Comparison of ENCODE assay signal across 8 mouse cellular contexts in the genomic region with DNA sequence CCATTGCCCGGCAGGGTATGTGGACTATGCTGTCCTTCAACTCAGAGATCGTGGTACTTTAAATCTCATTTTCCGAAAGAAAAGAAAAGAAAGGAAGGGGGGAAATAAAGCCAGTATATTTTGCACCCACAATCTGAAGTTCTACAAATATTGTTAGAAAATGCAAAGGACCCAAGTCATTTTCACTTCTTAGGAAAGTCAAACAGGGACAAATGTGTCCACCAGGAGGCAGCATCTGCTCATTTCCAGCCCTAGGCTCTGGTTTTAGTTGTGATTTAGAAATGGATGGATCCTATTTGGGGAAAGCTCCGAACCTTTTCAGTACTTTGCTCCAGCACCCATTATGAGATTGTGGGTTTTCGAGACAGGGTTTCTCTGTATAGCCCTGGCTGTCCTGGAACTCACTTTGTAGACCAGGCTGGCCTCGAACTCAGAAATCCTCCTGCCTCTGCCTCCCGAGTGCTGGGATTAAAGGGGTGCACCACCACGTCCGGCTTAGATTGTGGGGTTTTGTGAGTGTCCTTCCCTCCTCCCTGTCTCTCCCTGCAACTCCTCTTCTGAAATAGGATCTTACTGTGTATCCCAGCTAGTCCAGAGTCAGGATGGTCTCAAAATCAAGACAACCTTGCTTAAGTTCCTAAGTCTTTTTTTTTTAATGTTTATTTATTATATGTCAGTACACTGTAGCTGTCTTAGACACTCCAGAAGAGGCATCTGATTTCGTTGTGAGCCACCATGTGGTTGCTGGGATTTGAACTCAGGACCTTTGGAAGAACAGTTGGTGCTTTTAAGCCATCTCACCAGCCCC. TPM values are rescaled to one million over a fixed set of nuclear protein-coding genes. Genes with fewer than 3 reads are reported as not detected.
DNase-seq lines count a peak whose midpoint lies in the region; ATAC-seq lines count a peak whose summit lies in the region.

No protein-coding gene starts in this region.

- peak; percentile 71 for DNase-seq in layer of hippocampus, adult 11-12 months (ENCODE audit: low spot score)
- DNase-seq in layer of hippocampus, adult 9-10 months (ENCODE audit: low spot score): no peak
- peak; percentile 74 for DNase-seq in c-Kit-negative CD71-positive TER-119-positive erythroid progenitor cells, embryonic 14.5 days (ENCODE audit: low read depth, low spot score)
- peak; percentile 81 for DNase-seq in hindbrain, embryonic 14.5 days (ENCODE audit: low spot score)
- DNase-seq in limb, embryonic 11.5 days (ENCODE audit: low spot score): peak; percentile 83
- DNase-seq in spleen, postnatal 4 days (ENCODE audit: low spot score in 2 of 2): peak; percentile 53 to 78

- H3K36me3 ChIP-seq in forebrain, embryonic 13.5 days (ENCODE audit: poor library complexity, severe bottlenecking): no peaks in the 10 kb centered on the region
- no peaks in the 10 kb centered on the region for H3K36me3 ChIP-seq in hindbrain, embryonic 14.5 days (replicated peaks; ENCODE audit: control insufficient read depth, insufficient read depth)
- no peaks in the 10 kb centered on the region for H3K36me3 ChIP-seq in limb, embryonic 11.5 days (ENCODE audit: control insufficient read depth, insufficient read depth, low read length)
- no peaks in the 10 kb centered on the region for H3K36me3 ChIP-seq in midbrain, embryonic 12.5 days

- ATAC-seq in forebrain, embryonic 13.5 days: peak; percentile 32; the same call in 1 of the 2 replicates
- ATAC-seq in hindbrain, embryonic 14.5 days (ENCODE audit: low FRiP score): no peak; the same call in 1 of the 2 replicates
- ATAC-seq in limb, embryonic 11.5 days (ENCODE audit: insufficient number of reproducible peaks, low FRiP score, low TSS enrichment, low read depth): no peak
- ATAC-seq in midbrain, embryonic 12.5 days (ENCODE audit: low FRiP score, low read depth): no peak

- H3K9ac ChIP-seq in forebrain, embryonic 13.5 days: no peak overlapping the region
- H3K9ac ChIP-seq in hindbrain, embryonic 14.5 days: no peak overlapping the region
- H3K9ac ChIP-seq in limb, embryonic 11.5 days (ENCODE audit: low read length): no peak overlapping the region
- no peak overlapping the region for H3K9ac ChIP-seq in midbrain, embryonic 12.5 days (replicated peaks)

- H3K27ac ChIP-seq in forebrain, embryonic 13.5 days: peak overlapping the region; percentile 80
- peak overlapping the region; percentile 83 for H3K27ac ChIP-seq in hindbrain, embryonic 14.5 days
- H3K27ac ChIP-seq in limb, embryonic 11.5 days (replicated peaks; ENCODE audit: low read depth, low read length): no peak overlapping the region
- H3K27ac ChIP-seq in midbrain, embryonic 12.5 days (replicated peaks): peak overlapping the region; percentile 83

- WGBS in forebrain, embryonic 13.5 days: 33% methylated on average over 10 of the region's 10 CpGs
- WGBS in hindbrain, embryonic 14.5 days: 42% methylated on average over 10 of the region's 10 CpGs
- WGBS in limb, embryonic 11.5 days: 39% methylated on average over 10 of the region's 10 CpGs
- 35% methylated on average over 10 of the region's 10 CpGs for WGBS in midbrain, embryonic 12.5 days

- peaks cover 8% of the 10 kb centered on the region for H3K27me3 ChIP-seq in forebrain, embryonic 13.5 days
- H3K27me3 ChIP-seq in hindbrain, embryonic 14.5 days (ENCODE audit: control insufficient read depth, insufficient read depth, low read length): no peaks in the 10 kb centered on the region
- H3K27me3 ChIP-seq in limb, embryonic 11.5 days (ENCODE audit: control insufficient read depth, insufficient read depth, low read length): no peaks in the 10 kb centered on the region
- H3K27me3 ChIP-seq in midbrain, embryonic 12.5 days: 0 out of 2 replicates have a peak, but pooled peaks cover 10% of the 10 kb centered on the region

- no peak overlapping the region for H3K4me3 ChIP-seq in forebrain, embryonic 13.5 days
- H3K4me3 ChIP-seq in hindbrain, embryonic 14.5 days (replicated peaks; ENCODE audit: low read length): no peak overlapping the region
- H3K4me3 ChIP-seq in limb, embryonic 11.5 days (ENCODE audit: low read depth, low read length): no peak overlapping the region
- no peak overlapping the region for H3K4me3 ChIP-seq in midbrain, embryonic 12.5 days

- H3K4me1 ChIP-seq in forebrain, embryonic 13.5 days: peaks cover 6% of the 10 kb centered on the region; the same call in 1 of the 2 replicates
- H3K4me1 ChIP-seq in hindbrain, embryonic 14.5 days (replicated peaks; ENCODE audit: control insufficient read depth, insufficient read depth, low read length): peaks cover 6% of the 10 kb centered on the region; the same call in 1 of the 2 replicates
- peaks cover 4% of the 10 kb centered on the region; the same call in 1 of the 2 replicates for H3K4me1 ChIP-seq in limb, embryonic 11.5 days (ENCODE audit: control insufficient read depth, insufficient read depth, low read length)
- peaks cover 4% of the 10 kb centered on the region; the same call in 1 of the 2 replicates for H3K4me1 ChIP-seq in midbrain, embryonic 12.5 days

- H3K4me2 ChIP-seq in forebrain, embryonic 13.5 days: no peak overlapping the region; the same call in 1 of the 2 replicates
- no peak overlapping the region for H3K4me2 ChIP-seq in hindbrain, embryonic 14.5 days (replicated peaks)
- H3K4me2 ChIP-seq in limb, embryonic 11.5 days (ENCODE audit: low read depth, severe bottlenecking): no peak overlapping the region
- no peak overlapping the region for H3K4me2 ChIP-seq in midbrain, embryonic 12.5 days (replicated peaks)

- H3K9me3 ChIP-seq in forebrain, embryonic 13.5 days (replicated peaks): no peaks in the 10 kb centered on the region
- no peaks in the 10 kb centered on the region for H3K9me3 ChIP-seq in hindbrain, embryonic 14.5 days (ENCODE audit: control insufficient read depth, low read length)
- no peaks in the 10 kb centered on the region for H3K9me3 ChIP-seq in limb, embryonic 11.5 days (ENCODE audit: control insufficient read depth, low read length)
- no peaks in the 10 kb centered on the region for H3K9me3 ChIP-seq in midbrain, embryonic 12.5 days

RNA-seq across cellular contexts. Expression of gene Arl4d, which starts 6.4 kb away (rescaled TPM):
- polyA plus RNA-seq in forebrain, embryonic 13.5 days (2015; fragmentation: Nextera tagmentation; extraction: Ambion mirVana): 32.5 and 40.6 TPM in 2 replicates
- 5.6 and 5.9 TPM in 2 replicates for polyA plus RNA-seq in hindbrain, embryonic 14.5 days (2014; fragmentation: Nextera tagmentation; extraction: Ambion mirVana)
- polyA plus RNA-seq in limb, embryonic 11.5 days (2014; fragmentation: Nextera tagmentation; extraction: Ambion mirVana): 1.7 TPM in 2 replicates
- 6.5 and 8.4 TPM in 2 replicates for polyA plus RNA-seq in midbrain, embryonic 12.5 days (2016; fragmentation: Nextera tagmentation; extraction: Ambion mirVana)

RNA-seq across cellular contexts. Expression of gene Rdm1, which starts 32.0 kb away (rescaled TPM):
- 48.9 and 52.6 TPM in 2 replicates for polyA plus RNA-seq in forebrain, embryonic 13.5 days (2015; fragmentation: Nextera tagmentation; extraction: Ambion mirVana)
- 13.7 and 16.6 TPM in 2 replicates for polyA plus RNA-seq in hindbrain, embryonic 14.5 days (2014; fragmentation: Nextera tagmentation; extraction: Ambion mirVana)
- 30.0 and 31.0 TPM in 2 replicates for polyA plus RNA-seq in limb, embryonic 11.5 days (2014; fragmentation: Nextera tagmentation; extraction: Ambion mirVana)
- 41.9 and 48.9 TPM in 2 replicates for polyA plus RNA-seq in midbrain, embryonic 12.5 days (2016; fragmentation: Nextera tagmentation; extraction: Ambion mirVana)

RNA-seq across cellular contexts. Expression of gene Gm11634, which starts 59.9 kb away (rescaled TPM):
- polyA plus RNA-seq in forebrain, embryonic 13.5 days (2015; fragmentation: Nextera tagmentation; extraction: Ambion mirVana): not detected in 2 replicates
- not detected in 2 replicates for polyA plus RNA-seq in hindbrain, embryonic 14.5 days (2014; fragmentation: Nextera tagmentation; extraction: Ambion mirVana)
- polyA plus RNA-seq in limb, embryonic 11.5 days (2014; fragmentation: Nextera tagmentation; extraction: Ambion mirVana): not detected in 2 replicates
- polyA plus RNA-seq in midbrain, embryonic 12.5 days (2016; fragmentation: Nextera tagmentation; extraction: Ambion mirVana): not detected in 2 replicates
